Mouse (Mus musculus) MEL (cell line): ENCODE measurements around the gene Sgsm3. TPM values are rescaled to one million over a fixed set of nuclear protein-coding genes. Genes with fewer than 3 reads are reported as not detected.

ENCODE experiments used
- DNase-seq: peaks from one replicate; pipeline ENCODE4 v3.0.0; 2011; ENCODE audit warnings: low read depth, low spot score
- H3K27ac ChIP-seq: 2 replicates; pipeline ENCODE4 v1.5.1; 2012; ENCODE audit warnings: low read depth, mild to moderate bottlenecking, control low read depth, low read length, moderate library complexity; ENCODE audit not compliant: control insufficient read depth
- H3K27me3 ChIP-seq, 2 experiments: fragments of 150-350 bp in 1 of 2; sonication (generic) in 1 of 2; 2 replicates each; pipeline ENCODE4 v1.6.1; 2012; ENCODE audit warnings: low read length in 2 of 2, mild to moderate bottlenecking in 2 of 2, improper control_type of control experiment in 1 of 2, moderate library complexity in 1 of 2; ENCODE audit not compliant: insufficient read depth in 2 of 2, control insufficient read depth in 1 of 2
- H3K36me3 ChIP-seq, 2 experiments: 2 replicates each; pipeline ENCODE4 v1.6.1; 2012 to 2014; ENCODE audit warnings: low read length in 2 of 2, improper control_type of control experiment in 1 of 2, inconsistent platforms in 1 of 2, mild to moderate bottlenecking in 1 of 2; ENCODE audit not compliant: insufficient read depth in 2 of 2, control insufficient read depth in 1 of 2
- H3K4me1 ChIP-seq, 2 experiments: fragments of 150-350 bp in 1 of 2; sonication (generic) in 1 of 2; 2 replicates each; pipeline ENCODE4 v1.6.1; 2012; ENCODE audit warnings: low read length in 2 of 2, improper control_type of control experiment in 1 of 2, mild to moderate bottlenecking in 1 of 2; ENCODE audit not compliant: insufficient read depth in 2 of 2, control insufficient read depth in 1 of 2
- H3K4me3 ChIP-seq, 2 experiments: fragments of 150-350 bp in 1 of 2; sonication (generic) in 1 of 2; 2 replicates each; pipeline ENCODE4 v1.5.1; 2012; ENCODE audit warnings: low read depth in 2 of 2, low read length in 2 of 2, mild to moderate bottlenecking in 2 of 2, moderate library complexity in 2 of 2, control low read depth in 1 of 2, improper control_type of control experiment in 1 of 2; ENCODE audit not compliant: control insufficient read depth in 1 of 2, insufficient read depth in 1 of 2
- H3K79me2 ChIP-seq: 2 replicates; pipeline ENCODE4 v1.6.1; 2012; ENCODE audit warnings: mild to moderate bottlenecking, low read length, moderate library complexity; ENCODE audit not compliant: control insufficient read depth, poor library complexity, insufficient read depth
- H3K9ac ChIP-seq: 2 replicates; pipeline ENCODE4 v1.6.1; 2012; ENCODE audit warnings: low read depth, mild to moderate bottlenecking, control low read depth, low read length, moderate library complexity; ENCODE audit not compliant: control insufficient read depth, poor library complexity, severe bottlenecking
- H3K9me3 ChIP-seq: fragments of 150-350 bp; sonication (generic); replicated peaks from 2 replicates; pipeline ENCODE4 v1.6.1; 2012; ENCODE audit warnings: mild to moderate bottlenecking, low read length, improper control_type of control experiment, moderate library complexity; ENCODE audit not compliant: insufficient read depth
- BHLHE40 ChIP-seq: IDR thresholded peaks from 2 replicates; pipeline ENCODE4 v1.6.1; 2012; ENCODE audit warnings: low read depth, mild to moderate bottlenecking, inconsistent platforms, low read length, improper control_type of control experiment, borderline replicate concordance
- CHD2 ChIP-seq: IDR thresholded peaks from 2 replicates; pipeline ENCODE4 v1.6.1; 2011; ENCODE audit warnings: low read length, improper control_type of control experiment
- CTCF ChIP-seq, 3 experiments: IDR thresholded peaks in 2 of 3; conservative IDR thresholded peaks in 1 of 3; 2 replicates each; pipeline ENCODE4 v1.5.1; 2011 to 2012; ENCODE audit warnings: low read length in 3 of 3, low read depth in 2 of 3, mild to moderate bottlenecking in 2 of 3, improper control_type of control experiment in 1 of 3, inconsistent platforms in 1 of 3, mixed read lengths in 1 of 3, moderate library complexity in 1 of 3; ENCODE audit not compliant: control insufficient read depth in 1 of 3, insufficient read depth in 1 of 3, poor library complexity in 1 of 3, severe bottlenecking in 1 of 3
- E2F4 ChIP-seq: IDR thresholded peaks from 2 replicates; pipeline ENCODE4 v1.6.1; 2011; ENCODE audit warnings: low read depth, low read length, improper control_type of control experiment, borderline replicate concordance
- EP300 ChIP-seq, 2 experiments: IDR thresholded peaks; 2 replicates each; pipeline ENCODE4 v1.6.1; 2011; ENCODE audit warnings: improper control_type of control experiment in 2 of 2, low read length in 2 of 2, low read depth in 1 of 2, mild to moderate bottlenecking in 1 of 2
- ETS1 ChIP-seq: IDR thresholded peaks from 2 replicates; pipeline ENCODE4 v1.6.1; 2012; ENCODE audit warnings: low read depth, mild to moderate bottlenecking, inconsistent platforms, low read length, improper control_type of control experiment, moderate library complexity
- GATA1 ChIP-seq: IDR thresholded peaks from 2 replicates; pipeline ENCODE4 v1.6.1; 2011; ENCODE audit warnings: low read depth, low read length, improper control_type of control experiment
- HCFC1 ChIP-seq: IDR thresholded peaks from 2 replicates; pipeline ENCODE4 v1.6.1; 2012; ENCODE audit warnings: low read depth, mild to moderate bottlenecking, inconsistent platforms, low read length, improper control_type of control experiment, moderate library complexity
- JUND ChIP-seq: IDR thresholded peaks from 2 replicates; pipeline ENCODE4 v1.6.1; 2011; ENCODE audit warnings: low read depth, mild to moderate bottlenecking, improper control_type of control experiment, low read length
- KAT2A ChIP-seq: conservative IDR thresholded peaks from 2 replicates; pipeline ENCODE4 v1.6.1; 2012; ENCODE audit warnings: low read depth, low read length, improper control_type of control experiment, inconsistent platforms
- MAFK ChIP-seq: IDR thresholded peaks from 2 replicates; pipeline ENCODE4 v1.6.1; 2011; ENCODE audit warnings: low read depth, mild to moderate bottlenecking, low read length, improper control_type of control experiment, borderline replicate concordance
- MAX ChIP-seq: IDR thresholded peaks from 2 replicates; pipeline ENCODE4 v1.6.1; 2011; ENCODE audit warnings: low read length, improper control_type of control experiment
- MAZ ChIP-seq: IDR thresholded peaks from 2 replicates; pipeline ENCODE4 v1.6.1; 2012; ENCODE audit warnings: low read depth, mild to moderate bottlenecking, inconsistent platforms, low read length, improper control_type of control experiment
- MXI1 ChIP-seq: IDR thresholded peaks from 2 replicates; pipeline ENCODE4 v1.6.1; 2011; ENCODE audit warnings: mild to moderate bottlenecking, low read depth, low read length, improper control_type of control experiment
- MYB ChIP-seq: IDR thresholded peaks from 2 replicates; pipeline ENCODE4 v1.6.1; 2011; ENCODE audit warnings: mild to moderate bottlenecking, low read depth, low read length, improper control_type of control experiment
- MYC ChIP-seq: IDR thresholded peaks from 2 replicates; pipeline ENCODE4 v1.6.1; 2011; ENCODE audit warnings: low read depth, mild to moderate bottlenecking, low read length, improper control_type of control experiment, moderate library complexity
- POLR2AphosphoS2 ChIP-seq: IDR thresholded peaks from 2 replicates; pipeline ENCODE4 v1.6.1; 2011; ENCODE audit warnings: low read length, improper control_type of control experiment
- SIN3A ChIP-seq: IDR thresholded peaks from 2 replicates; pipeline ENCODE4 v1.6.1; 2012; ENCODE audit warnings: low read length, improper control_type of control experiment, inconsistent platforms
- TAL1 ChIP-seq: IDR thresholded peaks from 2 replicates; pipeline ENCODE4 v1.6.1; 2012; ENCODE audit warnings: mild to moderate bottlenecking, inconsistent platforms, low read length, moderate library complexity, mixed read lengths
- TCF12 ChIP-seq: IDR thresholded peaks from 2 replicates; pipeline ENCODE4 v1.6.1; 2014; ENCODE audit warnings: low read depth, mild to moderate bottlenecking, inconsistent platforms, low read length, improper control_type of control experiment, moderate library complexity
- USF2 ChIP-seq, 2 experiments: IDR thresholded peaks; 2 replicates each; pipeline ENCODE4 v1.6.1; 2011 to 2012; ENCODE audit warnings: improper control_type of control experiment in 2 of 2, low read length in 2 of 2, borderline replicate concordance in 1 of 2, inconsistent platforms in 1 of 2, low read depth in 1 of 2, mild to moderate bottlenecking in 1 of 2; ENCODE audit not compliant: insufficient read depth in 1 of 2
- ZKSCAN1 ChIP-seq: IDR thresholded peaks from 2 replicates; pipeline ENCODE4 v1.6.1; 2012; ENCODE audit warnings: low read depth, mild to moderate bottlenecking, inconsistent platforms, low read length, improper control_type of control experiment, moderate library complexity
- ZNF384 ChIP-seq: IDR thresholded peaks from 2 replicates; pipeline ENCODE4 v1.6.1; 2012; ENCODE audit warnings: low read depth, mild to moderate bottlenecking, inconsistent platforms, low read length, improper control_type of control experiment
- polyA plus RNA-seq, 2 experiments: library from polyadenylated mRNA; stranded (reverse) in 1 of 2; unstranded in 1 of 2; fragments of >175 nt in 1 of 2; fragments of >200 nt in 1 of 2; gene quantifications; 2 replicates each; pipeline versions ENCODE4 v1.2.1 to v1.2.4; 2012; ENCODE audit warnings: low replicate concordance in 2 of 2, low read depth in 1 of 2; ENCODE audit not compliant: insufficient read length in 2 of 2, insufficient read depth in 1 of 2, missing spikeins in 1 of 2
- total RNA-seq: library from RNA; depleted of rRNA; stranded (reverse); fragments of 300-350 nt; gene quantifications from 2 replicates; pipeline ENCODE4 v1.2.3, GENCODE M21; 2012

Gene Sgsm3
- total and polyA plus RNA-seq, 3 experiments, result 33.0 to 39.5 TPM; not detected in 1

- Histone ChIP-seq H3K79me2 (peaks cover 11% of the 10 kb centered on the region), H3K4me3 (peak overlapping the region in 1 of 2 experiments; percentile 11; a peak in 1 of 4 replicates), H3K9me3 (no peaks in the 10 kb centered on the region), H3K27me3 (no peaks in the 10 kb centered on the region), H3K36me3 (peaks cover 0 to 40% of the 10 kb centered on the region in 2 experiments; a peak in 2 of 4 replicates), H3K4me1 (peaks cover 18 to 24% of the 10 kb centered on the region in 2 experiments), H3K9ac (no peak overlapping the region), H3K27ac (peak overlapping the region; percentile 65)
- TF ChIP-seq EP300 (IDR thresholded peaks at IDR 0.05; ENCODE audit: low read depth in 1 of 2, low read length in 2 of 2), result peak; percentile 74 to 77
- TF ChIP-seq MXI1, result peak; percentile 79
- peak; percentile 94 for TF ChIP-seq GATA1
- peak; percentile 44; the same call in 1 of the 2 replicates for TF ChIP-seq HCFC1
- no peak for TF ChIP-seq CTCF (IDR thresholded peaks at IDR 0.05 in 2 of 3, conservative IDR thresholded peaks at IDR 0.05 in 1 of 3; ENCODE audit: control insufficient read depth in 1 of 3, insufficient read depth in 1 of 3, low read depth in 2 of 3, low read length in 3 of 3, poor library complexity in 1 of 3, severe bottlenecking in 1 of 3)
- no peak for TF ChIP-seq E2F4
- TF ChIP-seq JUND, result no peak
- no peak for TF ChIP-seq ZKSCAN1
- no peak for TF ChIP-seq USF2 (IDR thresholded peaks at IDR 0.05; ENCODE audit: borderline replicate concordance in 1 of 2, insufficient read depth in 1 of 2, low read depth in 1 of 2, low read length in 2 of 2)
- no peak for TF ChIP-seq MAZ
- TF ChIP-seq CHD2, result peak; percentile 76
- no peak for TF ChIP-seq ZNF384
- no peak for TF ChIP-seq MYB
- peak; percentile 67 for TF ChIP-seq TCF12
- peak; percentile 49 for TF ChIP-seq TAL1
- 0 out of 2 replicates have a peak, but pooled peaks have one; percentile 46 for TF ChIP-seq MYC
- no peak for TF ChIP-seq POLR2AphosphoS2
- TF ChIP-seq MAFK, result no peak
- peak; percentile 49 for TF ChIP-seq ETS1
- TF ChIP-seq KAT2A, result no peak
- TF ChIP-seq SIN3A, result peak; percentile 50; the same call in 1 of the 2 replicates
- peak; percentile 54; the same call in 1 of the 2 replicates for TF ChIP-seq BHLHE40
- peak; percentile 80 for DNase-seq
Observed at GRCm38 (mm10) chr15:80981176-80981575, 3.6 kb downstream of the Sgsm3 start.

DNA sequence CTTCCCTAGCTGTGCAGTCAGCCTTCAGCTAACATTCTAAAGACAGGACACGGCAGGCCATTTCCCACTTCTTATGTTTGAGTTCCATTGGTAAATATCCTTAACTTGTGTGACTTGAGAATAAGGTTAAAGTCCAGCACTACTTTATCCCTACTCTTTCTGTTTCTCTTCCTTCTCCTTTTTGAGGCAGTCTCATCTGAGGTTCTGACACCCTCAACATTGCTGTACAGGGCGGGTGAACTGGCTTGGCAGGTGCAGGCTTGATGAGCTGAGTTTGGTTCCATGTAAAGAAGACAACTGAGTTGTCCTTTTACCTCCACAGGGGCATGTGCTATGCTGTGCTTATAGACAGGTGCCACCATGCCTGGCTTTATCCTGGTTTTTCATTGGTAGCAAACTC, 5.7 kb downstream of the Sgsm3 start:
- Histone ChIP-seq H3K4me3 (no peak overlapping the region), H3K36me3 (peaks cover 0 to 50% of the 10 kb centered on the region in 2 experiments; a peak in 2 of 4 replicates)
- DNase-seq, result peak; percentile 34

More for the DNA sequence above, 5.7 kb downstream of the Sgsm3 start:
- Histone ChIP-seq H3K4me1 (peaks cover 15 to 24% of the 10 kb centered on the region in 2 experiments), H3K9ac (no peak overlapping the region), H3K27me3 (no peaks in the 10 kb centered on the region), H3K79me2 (peaks cover 5% of the 10 kb centered on the region; the same call in 1 of the 2 replicates), H3K27ac (no peak overlapping the region), H3K9me3 (no peaks in the 10 kb centered on the region)
- TF ChIP-seq MAX (no peak), MAZ (0 out of 2 replicates have a peak, but pooled peaks have one; percentile 41)
